Mouse (Mus musculus) myocyte (in vitro differentiated cells): ENCODE results near the gene Coro2b. TPM values are rescaled to one million over a fixed set of nuclear protein-coding genes. Genes with fewer than 3 reads are reported as not detected.
A peak's percentile ranks its signal among the peaks of the same experiment; 100 is the strongest.

Source experiments
- H3K27me3 ChIP-seq: one replicate; pipeline ENCODE4 v1.6.1; 2011; ENCODE audit not compliant: control insufficient read depth, insufficient read depth, insufficient read length
- H3K36me3 ChIP-seq: one replicate; pipeline ENCODE4 v1.6.1; 2011; ENCODE audit not compliant: control insufficient read depth, insufficient read depth
- H3K4me2 ChIP-seq: one replicate; pipeline ENCODE4 v1.6.1; 2011; ENCODE audit warnings: low read depth, control low read depth
- H3K4me3 ChIP-seq: one replicate; pipeline ENCODE4 v1.5.1; 2011; ENCODE audit warnings: mild to moderate bottlenecking, control low read depth, moderate library complexity
- H3K79me2 ChIP-seq: one replicate; pipeline ENCODE4 v1.6.1; 2011; ENCODE audit not compliant: control insufficient read depth, insufficient read depth
- H3ac ChIP-seq: one replicate; pipeline ENCODE4 v1.6.1; 2011; ENCODE audit not compliant: control insufficient read depth, insufficient read length
- CEBPB ChIP-seq: IDR thresholded peaks from 2 replicates; pipeline ENCODE4 v1.6.1; 2011; ENCODE audit warnings: mild to moderate bottlenecking, moderate library complexity; ENCODE audit not compliant: poor library complexity, insufficient read depth, severe bottlenecking
- E2F4 ChIP-seq: IDR thresholded peaks from one replicate; pipeline ENCODE4 v1.6.1; 2011; ENCODE audit warnings: mild to moderate bottlenecking, control low read depth, moderate library complexity; ENCODE audit not compliant: insufficient read depth
- MAX ChIP-seq: IDR thresholded peaks from one replicate; pipeline ENCODE4 v1.6.1; 2011; ENCODE audit warnings: low read depth, mild to moderate bottlenecking, control low read depth
- MYOD1 ChIP-seq, 3 experiments: IDR thresholded peaks; one replicate each; pipeline ENCODE4 v1.6.1; 2011; ENCODE audit warnings: control low read depth in 2 of 3, low read depth in 2 of 3, mild to moderate bottlenecking in 2 of 3, moderate library complexity in 1 of 3; ENCODE audit not compliant: insufficient read length in 2 of 3, control insufficient read depth in 1 of 3
- MYOG ChIP-seq, 3 experiments: IDR thresholded peaks; one replicate each; pipeline ENCODE4 v1.6.1; 2011; ENCODE audit warnings: control low read depth in 2 of 3, low read depth in 2 of 3, mild to moderate bottlenecking in 2 of 3; ENCODE audit not compliant: insufficient read length in 2 of 3, control insufficient read depth in 1 of 3, insufficient read depth in 1 of 3
- POLR2A ChIP-seq: IDR thresholded peaks from one replicate; pipeline ENCODE4 v1.6.1; 2011; ENCODE audit warnings: low read depth, mild to moderate bottlenecking, control low read depth, moderate library complexity; ENCODE audit not compliant: insufficient read length
- POLR2AphosphoS2 ChIP-seq: IDR thresholded peaks from one replicate; pipeline ENCODE4 v1.6.1; 2011; ENCODE audit warnings: low read depth, control low read depth; ENCODE audit not compliant: insufficient read length
- REST ChIP-seq: IDR thresholded peaks from one replicate; pipeline ENCODE4 v1.6.1; 2011; ENCODE audit warnings: mild to moderate bottlenecking, control low read depth, moderate library complexity; ENCODE audit not compliant: insufficient read depth, insufficient read length
- SRF ChIP-seq: IDR thresholded peaks from one replicate; pipeline ENCODE4 v1.6.1; 2011; ENCODE audit warnings: low read depth; ENCODE audit not compliant: control insufficient read depth, insufficient read length
- TCF12 ChIP-seq: IDR thresholded peaks from one replicate; pipeline ENCODE4 v1.6.1; 2011; ENCODE audit warnings: mild to moderate bottlenecking, control low read depth; ENCODE audit not compliant: poor library complexity, insufficient read depth, severe bottlenecking
- TCF3 ChIP-seq: IDR thresholded peaks from one replicate; pipeline ENCODE4 v1.6.1; 2011; ENCODE audit warnings: low read depth, control low read depth; ENCODE audit not compliant: insufficient read length
- USF1 ChIP-seq: IDR thresholded peaks from one replicate; pipeline ENCODE4 v1.6.1; 2011; ENCODE audit warnings: low read depth, mild to moderate bottlenecking, control low read depth, moderate library complexity
- polyA plus RNA-seq: library from polyadenylated mRNA; unstranded; fragments of >200 nt; fragmentation: generic; extraction: Trizol; gene quantifications from one replicate; pipeline ENCODE4 v1.2.1, GENCODE M21; 2012; ENCODE audit warnings: missing spikeins

The Coro2b gene
- polyA plus RNA-seq, 1 experiment = 21.3 TPM

- no peaks in the 10 kb centered on the region for H3K36me3 ChIP-seq
- no peak overlapping the region for H3K4me3 ChIP-seq
- no peaks in the 10 kb centered on the region for H3K79me2 ChIP-seq
- peak overlapping the region; percentile 46 for H3K4me2 ChIP-seq
- TF ChIP-seq MYOD1 (IDR thresholded peaks at IDR 0.05; ENCODE audit: control insufficient read depth in 1 of 3, insufficient read length in 2 of 3, low read depth in 2 of 3) (peak in 1 of 3 experiments; percentile 24), MYOG (IDR thresholded peaks at IDR 0.05; ENCODE audit: control insufficient read depth in 1 of 3, insufficient read depth in 1 of 3, insufficient read length in 2 of 3, low read depth in 2 of 3) (peak in 1 of 3 experiments; percentile 14), TCF3 (no peak)
- no peak overlapping the region for H3ac ChIP-seq
- no peaks in the 10 kb centered on the region for H3K27me3 ChIP-seq
Observed at GRCm38 (mm10) chr9:62438755-62439101, 98.1 kb downstream of the Coro2b start.

GRCm38 (mm10) chr9:62438085-62438754 is 98.6 kb downstream of the Coro2b start:
- Histone ChIP-seq H3K4me2 (peak overlapping the region; percentile 46), H3K4me3 (no peak overlapping the region), H3K36me3 (no peaks in the 10 kb centered on the region), H3K79me2 (no peaks in the 10 kb centered on the region), H3K27me3 (no peaks in the 10 kb centered on the region), H3ac (no peak overlapping the region)
- TF ChIP-seq POLR2AphosphoS2 (no peak), TCF3 (no peak), E2F4 (no peak), USF1 (no peak), CEBPB (no peak), SRF (no peak), MYOD1 (IDR thresholded peaks at IDR 0.05; ENCODE audit: control insufficient read depth in 1 of 3, insufficient read length in 2 of 3, low read depth in 2 of 3) (no peak), POLR2A (no peak), TCF12 (no peak), MAX (no peak), REST (no peak), MYOG (IDR thresholded peaks at IDR 0.05; ENCODE audit: control insufficient read depth in 1 of 3, insufficient read depth in 1 of 3, insufficient read length in 2 of 3, low read depth in 2 of 3) (no peak)

GRCm38 (mm10) chr9:62437446-62437845 is 99.4 kb downstream of the Coro2b start:
- H3K79me2 ChIP-seq = no peaks in the 10 kb centered on the region
- no peak overlapping the region for H3ac ChIP-seq
- H3K27me3 ChIP-seq = no peaks in the 10 kb centered on the region
- no peak overlapping the region for H3K4me3 ChIP-seq
- H3K4me2 ChIP-seq = no peak overlapping the region
- no peak for TF ChIP-seq MYOD1 (IDR thresholded peaks at IDR 0.05; ENCODE audit: control insufficient read depth in 1 of 3, insufficient read length in 2 of 3, low read depth in 2 of 3)
- no peak for TF ChIP-seq REST
- H3K36me3 ChIP-seq = no peaks in the 10 kb centered on the region

- Histone ChIP-seq H3K79me2 (no peaks in the 10 kb centered on the region), H3K36me3 (no peaks in the 10 kb centered on the region), H3K4me3 (no peak overlapping the region), H3K4me2 (no peak overlapping the region), H3K27me3 (no peaks in the 10 kb centered on the region), H3ac (no peak overlapping the region)
- TF ChIP-seq MYOD1 (IDR thresholded peaks at IDR 0.05; ENCODE audit: control insufficient read depth in 1 of 3, insufficient read length in 2 of 3, low read depth in 2 of 3) (no peak), E2F4 (no peak), TCF3 (no peak)
Observed at GRCm38 (mm10) chr9:62435613-62436318, 101.1 kb downstream of the Coro2b start.

GRCm38 (mm10) chr9:62432261-62433060 is 104.4 kb downstream of the Coro2b start:
- TF ChIP-seq POLR2A (no peak), POLR2AphosphoS2 (no peak), SRF (no peak), MYOD1 (IDR thresholded peaks at IDR 0.05; ENCODE audit: control insufficient read depth in 1 of 3, insufficient read length in 2 of 3, low read depth in 2 of 3) (no peak), E2F4 (no peak), TCF3 (no peak), REST (no peak), MYOG (IDR thresholded peaks at IDR 0.05; ENCODE audit: control insufficient read depth in 1 of 3, insufficient read depth in 1 of 3, insufficient read length in 2 of 3, low read depth in 2 of 3) (no peak), TCF12 (no peak), USF1 (no peak), CEBPB (no peak), MAX (no peak)
- Histone ChIP-seq H3ac (no peak overlapping the region), H3K36me3 (peaks cover 4% of the 10 kb centered on the region), H3K27me3 (no peaks in the 10 kb centered on the region), H3K4me2 (no peak overlapping the region), H3K79me2 (no peaks in the 10 kb centered on the region), H3K4me3 (no peak overlapping the region)
